Mouse (Mus musculus): ENCODE data around the gene Dazl. TPM values are rescaled to one million over a fixed set of nuclear protein-coding genes. Genes with fewer than 3 reads are reported as not detected.

The Dazl gene
- polyA plus RNA-seq (2021; fragmentation: Nextera tagmentation): 4.7 and 4.8 TPM in 2 replicates
- long read RNA-seq, experiment 1, transcript Dazl-204 (11 exons, 2,820 nt): major isoform, 31 of 37 reads
- long read RNA-seq, experiment 1, partial matches to known transcripts: 1 of 37 reads
- long read RNA-seq, experiment 1, other reads (novel, unspliced or antisense): 5 of 37 reads
- long read RNA-seq, experiment 2, partial matches to known transcripts: 1 of 3 reads
- long read RNA-seq, experiment 2, other reads (novel, unspliced or antisense): 1 of 3 reads

DNA sequence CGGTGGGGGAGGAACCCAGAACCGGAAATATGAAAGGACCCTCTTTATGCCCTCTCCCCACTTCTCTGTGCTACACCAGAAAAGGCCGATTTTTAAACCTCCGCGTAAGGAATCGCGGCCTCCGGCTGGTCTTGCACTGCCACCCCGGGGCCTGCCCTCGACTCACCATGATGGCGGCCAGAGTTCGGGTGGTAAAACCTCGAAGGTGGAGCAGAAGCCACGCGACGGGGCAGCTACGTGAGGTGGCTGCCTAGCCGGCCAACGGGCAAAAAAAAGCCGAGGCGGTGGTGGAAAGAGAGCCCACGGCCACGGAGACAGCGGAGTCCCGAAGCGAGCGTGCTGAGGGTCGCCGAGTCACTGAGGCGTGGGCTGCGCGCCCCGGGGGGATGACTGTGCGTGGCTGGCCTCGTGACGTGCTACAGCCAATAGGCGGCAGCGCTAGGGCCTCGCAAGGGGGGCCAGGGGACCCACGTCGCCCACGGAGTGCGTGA lies at the start of gene Dazl:
Gene Dazl, minus strand, starts transcription at position 396 of the 491 bp plus-strand sequence.

Other genes starting within 250 kb of the Dazl start
- 4.9 and 5.4 TPM in 2 replicates for gene Rftn1, start 103.0 kb downstream of the Dazl start, polyA plus RNA-seq (2021; fragmentation: Nextera tagmentation)
- 10.3 and 12.0 TPM in 2 replicates for gene Plcl2, start 215.8 kb upstream of the Dazl start, polyA plus RNA-seq (2021; fragmentation: Nextera tagmentation)